Mouse (Mus musculus) thymus, postnatal 36 days (tissue): ENCODE results near the gene Fam107b.
A peak's percentile ranks its signal among the peaks of the same experiment; 100 is the strongest.

Experiments
- DNase-seq, 2 experiments: peaks; one replicate each; pipeline ENCODE4 v3.0.0; 2022; ENCODE audit warnings: mixed read lengths in 2 of 2

Gene Fam107b

GRCm38 (mm10) chr2:3713212-3713681 is 143.0 kb downstream of the Fam107b start:
- DNase-seq = peak; percentile 95 to 99

- peak; percentile 71 to 74 for DNase-seq
Observed at GRCm38 (mm10) chr2:3713682-3714361, 143.5 kb downstream of the Fam107b start.

- no peak for DNase-seq
Observed at GRCm38 (mm10) chr2:3714511-3714910, 144.2 kb downstream of the Fam107b start.

GRCm38 (mm10) chr2:3715424-3715823 is 145.1 kb downstream of the Fam107b start:
- peak in 1 of 2 experiments; percentile 34 for DNase-seq

- DNase-seq = peak in 1 of 2 experiments; percentile 46
Observed at GRCm38 (mm10) chr2:3717268-3717667, 147.0 kb downstream of the Fam107b start.

- peak in 1 of 2 experiments; percentile 45 for DNase-seq
Observed at GRCm38 (mm10) chr2:3717847-3718246, 147.6 kb downstream of the Fam107b start.

- peak in 1 of 2 experiments; percentile 40 for DNase-seq
Observed at GRCm38 (mm10) chr2:3719436-3720121, 149.3 kb downstream of the Fam107b start.

GRCm38 (mm10) chr2:3721107-3721506 is 150.8 kb downstream of the Fam107b start:
- DNase-seq = no peak

GRCm38 (mm10) chr2:3721974-3722373 is 151.7 kb downstream of the Fam107b start:
- no peak for DNase-seq

- DNase-seq = no peak
Observed at GRCm38 (mm10) chr2:3723391-3724106, 153.3 kb downstream of the Fam107b start.

GRCm38 (mm10) chr2:3726501-3727078 is 156.3 kb downstream of the Fam107b start:
- DNase-seq = peak; percentile 54 to 66

- no peak for DNase-seq
Observed at GRCm38 (mm10) chr2:3727225-3727930, 157.1 kb downstream of the Fam107b start.

- no peak for DNase-seq
Observed at GRCm38 (mm10) chr2:3728090-3728489, 157.8 kb downstream of the Fam107b start.

- DNase-seq = no peak
Observed at GRCm38 (mm10) chr2:3729586-3729985, 159.3 kb downstream of the Fam107b start.

GRCm38 (mm10) chr2:3730744-3731143 is 160.5 kb downstream of the Fam107b start:
- peak; percentile 49 to 69 for DNase-seq

GRCm38 (mm10) chr2:3731316-3732015 is 161.2 kb downstream of the Fam107b start:
- peak in 1 of 2 experiments; percentile 47 for DNase-seq

- DNase-seq = no peak
Observed at GRCm38 (mm10) chr2:3737917-3738694, 167.8 kb downstream of the Fam107b start.

GRCm38 (mm10) chr2:3738734-3739133 is 168.4 kb downstream of the Fam107b start:
- DNase-seq = no peak

GRCm38 (mm10) chr2:3739351-3739961 is 169.2 kb downstream of the Fam107b start:
- DNase-seq = no peak

- no peak for DNase-seq
Observed at GRCm38 (mm10) chr2:3740256-3740655, 170.0 kb downstream of the Fam107b start.
